Mouse (Mus musculus): ENCODE measurements at regions not wholly inside any gene's neighbourhood (a gene's known extent, or its start where the extent isn't known, plus 50 kb on each side); places are given as distances from the start of the nearest gene placed in this dataset.

DNA sequence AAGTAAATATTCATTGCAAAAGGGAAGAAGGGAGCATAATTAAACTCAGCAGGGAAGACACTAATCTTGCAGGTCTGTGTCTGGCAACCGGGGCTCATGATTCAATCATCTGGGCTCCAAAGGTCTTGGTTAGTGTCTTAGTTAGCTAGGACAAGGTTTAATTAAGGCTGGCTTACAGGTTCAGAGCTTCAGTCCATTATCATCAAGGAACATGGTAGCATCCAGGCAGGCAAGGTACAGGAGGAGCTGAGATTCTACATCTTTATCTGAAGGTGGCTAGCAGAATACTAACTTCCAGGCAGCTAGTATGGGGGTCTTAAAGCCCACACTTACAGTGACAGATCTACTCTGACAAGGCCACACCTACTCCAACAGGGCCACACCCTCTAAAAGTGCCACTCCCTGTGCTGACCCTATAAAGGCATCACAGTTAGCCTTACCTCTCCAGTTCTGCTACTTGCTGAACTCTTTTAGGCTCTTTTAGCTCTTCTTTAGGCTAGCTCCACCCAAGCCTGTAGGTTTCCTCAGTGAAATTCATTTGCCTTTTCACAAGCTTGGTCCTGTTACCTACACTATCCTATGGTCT, 309.8 kb downstream of the Ccser2 start:
- no peak for TF ChIP-seq MYOD1 (IDR thresholded peaks at IDR 0.05; ENCODE audit: control insufficient read depth in 1 of 3, insufficient read length in 2 of 3, low read depth in 2 of 3)
- TF ChIP-seq POLR2A (IDR thresholded peaks at IDR 0.05; ENCODE audit: insufficient read length, low read depth) = no peak
- TF ChIP-seq MAX (IDR thresholded peaks at IDR 0.05; ENCODE audit: low read depth) = no peak
- TF ChIP-seq TCF12 (IDR thresholded peaks at IDR 0.05; ENCODE audit: insufficient read depth, poor library complexity, severe bottlenecking) = no peak
- no peak for TF ChIP-seq CEBPB (IDR thresholded peaks at IDR 0.05; ENCODE audit: insufficient read depth, poor library complexity, severe bottlenecking)
- TF ChIP-seq USF1 (IDR thresholded peaks at IDR 0.05; ENCODE audit: low read depth) = no peak
- no peak for TF ChIP-seq POLR2AphosphoS2 (IDR thresholded peaks at IDR 0.05; ENCODE audit: insufficient read length, low read depth)
